Mouse (Mus musculus) forebrain, postnatal 0 days (tissue): ENCODE results near the gene Rapgef2. TPM values are rescaled to one million over a fixed set of nuclear protein-coding genes. Genes with fewer than 3 reads are reported as not detected.

Source experiments
- ATAC-seq: fragments of 200-750 bp; cut with Nextera tagmentation; 2 replicates; pipeline ENCODE4 v1.8.0; 2017; ENCODE audit warnings: mild to moderate bottlenecking, moderate library complexity
- DNase-seq: peaks from one replicate; pipeline ENCODE4 v3.0.0-alpha.2; 2015
- H3K27ac ChIP-seq: fragments of 300-500 bp; sonication (generic); 2 replicates; pipeline ENCODE4 v1.5.1; 2014; ENCODE audit warnings: low read depth, mild to moderate bottlenecking, antibody characterized with exemption, low read length, moderate library complexity, mixed read lengths
- H3K27me3 ChIP-seq: fragments of 300-500 bp; sonication (generic); 2 replicates; pipeline ENCODE4 v1.6.1; 2014; ENCODE audit warnings: mild to moderate bottlenecking, low read length, mixed read lengths; ENCODE audit not compliant: insufficient read depth
- H3K36me3 ChIP-seq: fragments of 300-500 bp; sonication (generic); 2 replicates; pipeline ENCODE4 v1.6.1; 2014; ENCODE audit warnings: mild to moderate bottlenecking, moderate library complexity; ENCODE audit not compliant: insufficient read depth
- H3K4me1 ChIP-seq: fragments of 300-500 bp; sonication (generic); 2 replicates; pipeline ENCODE4 v1.6.1; 2014; ENCODE audit warnings: antibody characterized with exemption; ENCODE audit not compliant: insufficient read depth
- H3K4me2 ChIP-seq: fragments of 300-500 bp; sonication (generic); 2 replicates; pipeline ENCODE4 v1.6.1; 2014; ENCODE audit warnings: low read depth, mild to moderate bottlenecking, moderate library complexity
- H3K4me3 ChIP-seq: fragments of 300-500 bp; sonication (generic); 2 replicates; pipeline ENCODE4 v1.5.1; 2014; ENCODE audit warnings: low read depth, low read length, mixed read lengths
- H3K9ac ChIP-seq: fragments of 300-500 bp; sonication (generic); 2 replicates; pipeline ENCODE4 v1.6.1; 2014; ENCODE audit warnings: mild to moderate bottlenecking
- H3K9me3 ChIP-seq: fragments of 300-500 bp; sonication (generic); 2 replicates; pipeline ENCODE4 v1.6.1; 2016; ENCODE audit warnings: low read length
- CTCF ChIP-seq: sonication (generic); IDR thresholded peaks from 2 replicates; pipeline ENCODE4 v1.5.1; 2016; ENCODE audit warnings: antibody characterized with exemption, control low read depth, low read depth
- WGBS: fragments of 180-500 bp; shearing (Covaris S2); extraction: QIAGEN DNeasy Blood & Tissue Kit; methylation state at CpG from one replicate; pipeline ENCODE4 v1.1.7; 2014; 5-methylcytosine and 5-hydroxymethylcytosine counted together
- polyA plus RNA-seq: library from polyadenylated mRNA; unstranded; fragments of >200 nt; fragmentation: Nextera tagmentation; extraction: Ambion mirVana; gene quantifications from 2 replicates; pipeline ENCODE4 v1.2.1, GENCODE M21; 2015
- total RNA-seq: library from RNA; depleted of rRNA; stranded (reverse); fragments of >200 nt; gene quantifications from 2 replicates; pipeline ENCODE4 v1.2.3, GENCODE M21; 2014

Rapgef2 gene
- total and polyA plus RNA-seq, 2 experiments from 2014 or later = 8.9 to 61.5 TPM

GRCm38 (mm10) chr3:79103604-79104003 is 182.7 kb downstream of the Rapgef2 start:
- Histone ChIP-seq H3K27me3 (no peaks in the 10 kb centered on the region), H3K36me3 (peaks cover 4% of the 10 kb centered on the region; the same call in 1 of the 2 replicates), H3K4me2 (no peak overlapping the region), H3K27ac (no peak overlapping the region), H3K9ac (no peak overlapping the region), H3K9me3 (no peaks in the 10 kb centered on the region), H3K4me3 (no peak overlapping the region), H3K4me1 (no peaks in the 10 kb centered on the region)
- ATAC-seq = no peak
- 95% methylated on average over 9 of the region's 9 CpGs for WGBS
- TF ChIP-seq CTCF = no peak
- DNase-seq = no peak

- Histone ChIP-seq H3K9ac (no peak overlapping the region), H3K4me1 (no peaks in the 10 kb centered on the region), H3K27ac (no peak overlapping the region), H3K36me3 (peaks cover 11% of the 10 kb centered on the region), H3K9me3 (no peaks in the 10 kb centered on the region), H3K4me3 (no peak overlapping the region), H3K4me2 (no peak overlapping the region), H3K27me3 (no peaks in the 10 kb centered on the region)
- no peak for ATAC-seq
- WGBS = 80% methylated on average over 6 of the region's 6 CpGs
- no peak for DNase-seq
- TF ChIP-seq CTCF = no peak
These were observed 184.6 kb downstream of the Rapgef2 start for GRCm38 (mm10) chr3:79101737-79102136.

- H3K27ac ChIP-seq = no peak overlapping the region
- DNase-seq = no peak
- no peak overlapping the region for H3K9ac ChIP-seq
- no peak overlapping the region for H3K4me2 ChIP-seq
- peaks cover 11% of the 10 kb centered on the region for H3K36me3 ChIP-seq
- no peaks in the 10 kb centered on the region for H3K27me3 ChIP-seq
- WGBS = 93% methylated on average over 7 of the region's 7 CpGs
- H3K9me3 ChIP-seq = no peaks in the 10 kb centered on the region
- H3K4me3 ChIP-seq = no peak overlapping the region
- no peak for ATAC-seq
- H3K4me1 ChIP-seq = no peaks in the 10 kb centered on the region
- no peak for TF ChIP-seq CTCF
These were observed 185.5 kb downstream of the Rapgef2 start for GRCm38 (mm10) chr3:79100831-79101230.

DNA sequence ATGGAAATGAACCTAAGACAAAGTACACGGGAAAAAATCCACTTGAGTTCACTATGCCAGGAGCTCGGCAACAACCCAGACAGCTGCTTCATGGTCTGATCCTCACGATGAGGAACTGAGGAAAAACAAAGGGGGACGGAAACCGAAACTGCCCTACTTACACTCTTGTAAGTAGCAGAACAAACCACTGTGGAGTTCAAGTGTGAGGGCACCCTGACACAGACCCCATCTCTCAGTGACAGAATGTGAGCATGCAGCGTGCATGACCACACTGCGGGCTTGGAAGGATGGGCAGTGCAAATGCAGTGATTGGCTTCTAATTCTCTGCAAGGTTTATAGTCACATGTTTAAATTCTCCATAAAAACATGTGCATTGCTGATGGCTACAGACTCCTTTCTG is 197.2 kb downstream of the Rapgef2 start:
- Histone ChIP-seq H3K4me1 (no peaks in the 10 kb centered on the region), H3K27ac (no peak overlapping the region), H3K4me3 (no peak overlapping the region), H3K4me2 (no peak overlapping the region), H3K9me3 (no peaks in the 10 kb centered on the region), H3K27me3 (no peaks in the 10 kb centered on the region), H3K9ac (no peak overlapping the region), H3K36me3 (peaks cover 70% of the 10 kb centered on the region)
- ATAC-seq = no peak
- TF ChIP-seq CTCF = no peak
- WGBS = 77% methylated on average over 7 of the region's 7 CpGs
- DNase-seq = no peak

DNA sequence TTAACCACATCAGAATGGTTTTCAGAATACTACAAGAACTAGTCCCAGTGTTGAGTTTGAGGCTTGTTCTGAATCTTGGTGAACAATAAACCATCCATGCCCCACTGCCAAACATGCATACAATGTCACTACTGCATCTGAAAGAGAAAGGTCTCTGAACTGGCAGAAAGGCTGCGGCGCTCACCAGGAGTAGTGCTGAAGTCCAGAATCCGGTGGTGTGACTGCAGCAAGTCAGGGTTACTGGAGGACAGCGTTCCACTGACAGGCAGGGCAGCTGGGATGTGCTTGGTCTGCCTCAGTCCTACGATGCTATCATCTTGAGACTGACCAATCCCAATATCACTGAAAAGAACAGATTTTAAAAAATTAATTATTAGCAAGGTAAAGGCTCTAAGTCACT is 197.9 kb downstream of the Rapgef2 start:
- 88% methylated on average over 5 of the region's 5 CpGs for WGBS
- H3K9me3 ChIP-seq = no peaks in the 10 kb centered on the region
- no peak for TF ChIP-seq CTCF
- H3K9ac ChIP-seq = no peak overlapping the region
- no peak for ATAC-seq
- H3K36me3 ChIP-seq = peaks cover 71% of the 10 kb centered on the region
- DNase-seq = no peak
- H3K4me1 ChIP-seq = no peaks in the 10 kb centered on the region
- no peak overlapping the region for H3K4me2 ChIP-seq
- H3K27ac ChIP-seq = no peak overlapping the region
- H3K27me3 ChIP-seq = no peaks in the 10 kb centered on the region
- no peak overlapping the region for H3K4me3 ChIP-seq

DNA sequence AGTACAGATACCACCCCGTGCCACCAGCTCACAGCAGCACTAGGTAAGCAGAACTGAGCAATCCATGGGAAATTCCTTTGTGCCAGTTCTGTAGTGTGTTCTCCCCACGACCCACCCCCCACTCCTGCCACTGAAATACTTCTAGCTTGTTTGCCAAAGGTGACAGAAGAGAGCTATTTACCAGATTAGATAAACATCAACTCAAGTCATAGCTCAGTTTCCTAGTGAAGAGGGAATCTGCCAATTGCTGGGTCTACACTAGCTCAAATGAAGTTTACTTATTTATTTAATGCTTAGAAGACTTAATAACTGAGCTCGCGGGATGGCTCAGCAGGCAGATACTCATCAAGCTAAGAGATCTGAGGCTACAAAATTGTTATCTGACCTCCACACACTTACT is 200.0 kb downstream of the Rapgef2 start:
- DNase-seq (no peak), ATAC-seq (no peak)
- no peaks in the 10 kb centered on the region for H3K27me3 ChIP-seq
- no peak overlapping the region for H3K9ac ChIP-seq
- H3K9me3 ChIP-seq = no peaks in the 10 kb centered on the region
- H3K27ac ChIP-seq = no peak overlapping the region
- 86% methylated on average over 4 of the region's 4 CpGs for WGBS
- H3K4me3 ChIP-seq = no peak overlapping the region
- H3K4me2 ChIP-seq = no peak overlapping the region
- H3K4me1 ChIP-seq = no peaks in the 10 kb centered on the region
- no peak for TF ChIP-seq CTCF
- H3K36me3 ChIP-seq = peaks cover 71% of the 10 kb centered on the region

GRCm38 (mm10) chr3:79083881-79084280 is 202.4 kb downstream of the Rapgef2 start:
- Histone ChIP-seq H3K9me3 (no peaks in the 10 kb centered on the region), H3K4me2 (no peak overlapping the region), H3K36me3 (peaks cover 73% of the 10 kb centered on the region), H3K4me3 (no peak overlapping the region), H3K27me3 (no peaks in the 10 kb centered on the region), H3K4me1 (no peaks in the 10 kb centered on the region), H3K9ac (no peak overlapping the region), H3K27ac (no peak overlapping the region)
- 98% methylated on average over 3 of the region's 3 CpGs for WGBS
- TF ChIP-seq CTCF = no peak
- ATAC-seq (no peak), DNase-seq (no peak)

- no peak overlapping the region for H3K4me3 ChIP-seq
- no peaks in the 10 kb centered on the region for H3K27me3 ChIP-seq
- no peaks in the 10 kb centered on the region for H3K4me1 ChIP-seq
- H3K9me3 ChIP-seq = no peaks in the 10 kb centered on the region
- 97% methylated on average over 10 of the region's 10 CpGs for WGBS
- ATAC-seq = no peak
- no peak for DNase-seq
- no peak overlapping the region for H3K27ac ChIP-seq
- TF ChIP-seq CTCF = no peak
- H3K4me2 ChIP-seq = no peak overlapping the region
- peaks cover 77% of the 10 kb centered on the region for H3K36me3 ChIP-seq
- H3K9ac ChIP-seq = no peak overlapping the region
These were observed 203.3 kb downstream of the Rapgef2 start for GRCm38 (mm10) chr3:79083030-79083429.
